Mouse (Mus musculus) gonadal fat pad, adult 2 months (tissue): ENCODE data around the gene Cyp4f18. TPM values are rescaled to one million over a fixed set of nuclear protein-coding genes. Genes with fewer than 3 reads are reported as not detected.
A peak's percentile ranks its signal among the peaks of the same experiment; 100 is the strongest.
"Not testable (repeated sequence)": the region's sequence is repeated elsewhere in the genome, so short reads cannot be mapped to it uniquely, and the experiment has no call there.

Experiments used
- DNase-seq: peaks from one replicate; pipeline ENCODE4 v3.0.0-alpha.2; 2012; ENCODE audit warnings: low read depth
- polyA plus RNA-seq: library from polyadenylated mRNA; depleted of rRNA; stranded (reverse); fragments of >200 nt; gene quantifications from 2 replicates; pipeline ENCODE4 v1.2.3, GENCODE M21; 2012; rRNA removed

Cyp4f18 gene
- polyA plus RNA-seq: 4.8 and 6.2 TPM in 2 replicates

DNA sequence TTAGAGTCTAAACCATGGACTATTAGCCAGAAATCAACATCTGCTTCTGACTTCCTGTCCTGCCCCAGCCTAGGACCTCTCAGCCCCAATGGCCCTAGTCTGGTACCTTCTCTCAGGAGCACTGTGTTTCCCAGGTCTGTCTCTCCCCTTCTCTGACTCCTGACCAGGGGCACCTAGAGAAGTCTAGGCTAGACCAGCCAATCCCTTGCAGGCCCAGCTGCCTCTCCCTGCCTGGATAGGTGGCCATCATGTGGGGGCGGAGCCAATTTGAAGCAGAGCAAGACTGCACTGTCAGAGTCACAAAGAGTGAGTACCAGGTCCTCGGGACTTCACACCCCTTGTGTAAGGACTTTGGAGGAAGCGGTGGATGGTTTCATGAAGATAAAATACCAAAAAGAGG is at the start of gene Cyp4f18:
Cyp4f18 (minus strand) TSS at position 154 of the 400 bp plus-strand sequence.
- DNase-seq: no peak

DNA sequence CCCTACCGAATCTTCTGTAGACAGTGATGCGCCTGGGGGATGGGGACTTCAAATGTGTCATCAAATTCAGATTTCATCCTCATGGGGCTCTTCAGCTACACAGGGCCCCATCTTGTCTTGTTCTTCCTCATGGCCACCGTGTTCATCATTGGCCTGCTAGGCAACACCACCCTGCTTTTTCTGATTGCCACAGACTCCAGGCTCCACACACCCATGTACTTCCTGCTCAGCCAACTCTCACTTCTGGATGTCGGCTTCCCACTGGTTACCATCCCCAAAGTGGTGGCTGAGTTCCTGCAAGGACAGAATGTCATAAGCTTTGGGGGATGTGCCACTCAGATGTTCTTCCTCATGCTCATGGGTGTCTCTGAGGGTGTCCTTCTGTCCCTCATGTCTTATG is 48.2 kb upstream of the Cyp4f18 start:
- DNase-seq: not testable (repeated sequence)

DNA sequence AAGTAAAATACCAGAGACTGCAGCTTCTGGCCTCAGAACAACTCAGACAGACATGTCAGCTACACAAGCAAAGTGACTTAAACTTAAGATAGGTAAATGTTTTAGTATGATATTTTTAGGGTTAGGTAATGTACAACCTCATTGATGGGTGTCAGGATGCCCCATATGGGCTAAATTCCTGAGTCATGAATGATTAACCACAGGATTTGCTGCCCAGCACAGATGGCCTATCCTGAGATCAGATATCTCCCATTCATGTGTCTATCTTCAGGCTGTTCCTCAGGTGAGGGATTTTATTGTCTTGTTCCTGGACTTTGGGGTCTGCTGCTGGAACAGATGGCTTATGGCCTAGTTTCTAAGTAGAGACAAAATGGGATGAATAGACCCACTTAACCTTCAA is 45.2 kb upstream of the Cyp4f18 start:
- DNase-seq: not testable (repeated sequence)

GRCm38 (mm10) chr8:72042493-72042892 is 33.1 kb upstream of the Cyp4f18 start:
- DNase-seq: no peak

- DNase-seq: not testable (repeated sequence)
Measured at GRCm38 (mm10) chr8:72040918-72041317, 31.5 kb upstream of the Cyp4f18 start, which contains the start of gene Olfr372. TSS of gene Olfr372 (plus strand) at chr8:72041218.

DNA sequence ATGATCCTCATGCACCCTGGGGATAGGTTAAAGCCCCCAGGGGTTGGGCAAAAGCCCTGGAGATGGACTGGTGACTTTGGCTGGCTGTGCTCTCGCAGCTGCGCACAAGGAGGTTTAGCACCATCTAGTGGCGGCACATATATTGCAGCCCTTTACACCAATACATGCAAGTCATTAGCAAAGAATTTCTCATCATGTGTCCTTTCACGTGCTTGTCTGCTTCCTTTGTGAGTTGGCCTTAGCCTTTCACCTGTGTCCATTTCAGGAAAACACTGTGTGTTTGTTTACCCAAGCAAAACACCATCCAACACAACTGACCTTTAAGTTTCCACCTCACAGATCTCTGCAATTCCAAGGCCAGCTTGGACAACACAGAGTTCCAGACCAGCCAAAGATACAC is 23.5 kb upstream of the Cyp4f18 start:
- DNase-seq: peak; percentile 13

- DNase-seq: not testable (repeated sequence)
Measured at GRCm38 (mm10) chr8:72024886-72025285, 15.5 kb upstream of the Cyp4f18 start.

DNA sequence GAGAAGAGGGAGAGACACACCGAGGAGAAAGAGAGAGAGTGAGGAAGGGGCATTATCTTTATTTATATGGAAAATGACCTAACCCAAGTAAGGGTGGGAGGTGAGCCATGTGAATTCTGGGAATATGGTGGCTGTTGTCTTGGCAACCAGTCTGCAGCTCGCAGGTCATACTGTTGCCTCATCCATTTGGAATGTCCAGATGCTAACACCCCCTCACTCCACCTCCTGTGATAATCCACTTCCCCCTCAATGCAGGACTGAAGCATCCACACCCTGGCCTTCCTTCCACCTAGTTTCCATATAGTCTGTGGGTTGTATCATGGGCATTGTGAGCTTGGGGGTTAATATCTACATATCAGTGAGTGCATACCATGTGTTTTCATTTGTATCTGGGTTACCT is 10.4 kb upstream of the Cyp4f18 start:
- no peak for DNase-seq

DNA sequence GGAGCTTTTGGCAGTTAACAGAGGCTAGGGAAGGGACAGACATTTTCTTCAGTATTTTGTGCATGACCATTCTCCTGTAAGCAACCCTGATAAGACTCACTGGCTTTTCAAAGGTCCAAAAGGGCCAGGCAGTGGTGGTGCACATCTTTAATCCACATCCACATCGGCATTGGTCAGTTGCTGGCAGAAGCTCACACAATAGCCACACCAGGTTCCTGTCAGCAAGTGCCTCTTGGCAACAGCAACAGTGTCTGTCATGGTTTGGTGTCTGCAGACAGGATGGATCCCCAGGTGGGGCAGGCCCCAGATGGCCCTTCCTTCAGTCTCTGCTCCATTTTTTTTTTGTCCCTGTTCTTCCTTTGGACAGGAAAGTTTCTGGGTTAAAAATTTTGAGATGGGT is 9.6 kb upstream of the Cyp4f18 start:
- not testable (repeated sequence) for DNase-seq

GRCm38 (mm10) chr8:72018141-72018540 is 8.7 kb upstream of the Cyp4f18 start:
- no peak for DNase-seq

GRCm38 (mm10) chr8:72017339-72017738 is 7.9 kb upstream of the Cyp4f18 start:
- not testable (repeated sequence) for DNase-seq

GRCm38 (mm10) chr8:72013506-72014228 is 4.2 kb upstream of the Cyp4f18 start:
- DNase-seq: not testable (repeated sequence)

GRCm38 (mm10) chr8:72008134-72008641 is 1.2 kb downstream of the Cyp4f18 start:
- DNase-seq: no peak

GRCm38 (mm10) chr8:72006763-72007162 is 2.7 kb downstream of the Cyp4f18 start:
- DNase-seq: no peak

- DNase-seq: no peak
Measured at GRCm38 (mm10) chr8:72005912-72006311, 3.5 kb downstream of the Cyp4f18 start.

- DNase-seq: no peak
Measured at GRCm38 (mm10) chr8:72002942-72003341, 6.5 kb downstream of the Cyp4f18 start.

DNA sequence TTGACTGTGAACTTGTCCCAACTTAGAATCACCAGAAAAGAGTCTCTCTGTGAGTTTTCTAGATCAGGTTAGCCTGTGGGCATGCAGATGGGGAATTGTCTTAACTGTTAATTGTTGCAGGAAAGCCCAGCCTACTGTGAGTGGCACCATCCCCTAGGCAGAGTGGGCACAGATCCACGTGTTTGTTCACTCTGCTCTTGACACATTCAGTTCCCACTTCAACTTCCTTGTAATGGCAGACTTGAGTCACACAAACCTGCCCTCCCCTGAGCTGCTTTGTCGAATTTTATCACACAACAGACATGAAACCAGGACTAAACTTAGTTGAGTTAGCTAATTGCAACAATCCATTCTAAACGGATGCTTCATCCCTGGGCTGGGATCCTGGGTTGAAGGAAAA is 9.2 kb downstream of the Cyp4f18 start:
- DNase-seq: no peak

- no peak for DNase-seq
Measured at GRCm38 (mm10) chr8:71999434-71999833, 10.0 kb downstream of the Cyp4f18 start.

- DNase-seq: no peak
Measured at GRCm38 (mm10) chr8:71988867-71989599, 20.4 kb downstream of the Cyp4f18 start.

DNA sequence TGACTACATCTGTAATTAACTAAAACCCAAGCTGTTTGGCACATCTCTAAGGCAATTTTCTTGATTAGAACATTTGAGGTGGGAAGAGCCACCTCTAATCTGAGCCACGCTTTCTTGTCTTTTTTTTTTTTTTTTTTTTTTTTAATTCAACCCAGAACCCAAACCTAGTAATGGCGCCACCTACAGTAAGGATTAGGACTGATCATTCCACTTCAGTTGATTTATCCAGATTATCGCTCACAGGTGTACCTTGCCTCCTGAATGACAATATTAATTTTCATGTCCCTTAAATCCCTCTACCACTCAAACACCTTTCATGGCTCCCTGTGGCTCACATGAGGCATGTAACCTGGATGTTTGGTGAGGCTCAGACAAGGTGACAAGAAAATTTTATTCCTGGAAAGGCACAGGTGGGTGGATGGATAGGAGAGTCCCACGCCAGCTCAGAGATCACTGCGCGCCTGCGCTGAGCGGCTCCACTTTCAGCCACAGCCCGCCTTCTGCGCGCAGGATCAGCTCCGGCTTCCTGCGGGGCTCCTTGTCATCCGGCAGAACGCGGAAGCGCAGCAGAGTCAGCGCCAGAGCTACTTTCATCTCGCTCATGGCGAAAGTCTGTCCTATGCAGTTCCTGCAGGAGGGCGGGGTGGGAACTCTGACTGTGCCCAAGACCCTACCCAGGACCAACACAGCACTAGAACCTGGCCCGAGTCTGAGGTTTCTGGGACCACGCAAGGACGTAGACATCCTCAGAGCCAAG is 21.1 kb downstream of the Cyp4f18 start:
- no peak for DNase-seq

DNA sequence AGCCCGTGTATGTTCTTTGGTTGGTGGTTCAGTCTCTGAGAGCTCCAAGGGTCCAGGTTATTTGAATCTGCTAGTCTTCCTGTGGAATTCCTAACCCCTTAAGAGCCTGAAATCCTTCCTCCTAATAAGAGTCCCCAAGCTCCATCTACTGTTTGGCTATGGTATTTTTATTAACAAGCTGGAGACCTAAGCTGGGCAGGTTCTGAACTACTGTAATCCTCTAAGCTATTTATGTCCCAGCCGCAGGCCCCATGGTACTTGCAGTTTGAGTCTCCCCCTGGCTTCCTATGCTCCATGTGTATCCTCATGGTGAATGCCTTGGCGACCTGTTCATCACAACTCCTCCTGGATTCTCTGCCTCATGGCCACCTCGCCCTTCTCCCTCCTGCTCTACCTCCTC is 24.8 kb downstream of the Cyp4f18 start:
- no peak for DNase-seq

DNA sequence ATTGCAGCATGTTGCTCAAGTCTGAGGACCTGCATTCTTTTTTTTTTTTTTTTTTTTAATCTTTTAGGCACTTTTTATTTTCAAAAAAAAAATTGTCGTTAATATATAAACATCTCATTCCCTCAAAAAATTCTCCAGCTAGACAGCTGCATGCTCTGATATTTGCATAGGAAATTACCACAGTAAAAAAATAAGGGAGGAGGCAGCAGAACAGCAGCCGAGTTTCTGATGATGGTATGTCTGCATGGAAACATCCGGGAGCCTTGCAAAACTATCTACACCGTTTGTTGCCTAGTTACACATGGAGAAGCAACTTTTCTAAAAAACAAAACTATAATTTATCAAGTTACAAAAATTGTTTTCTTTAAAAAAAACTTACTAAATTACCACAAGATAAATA is 28.0 kb downstream of the Cyp4f18 start:
- DNase-seq: no peak
